Mouse (Mus musculus) fat pad, adult 2 months (tissue): Measurements from ENCODE around the gene Aes.

Experiments used
- DNase-seq: peaks from one replicate; pipeline ENCODE4 v3.0.0-alpha.2; 2011; ENCODE audit warnings: low read depth, low spot score; ENCODE audit errors: extremely low read depth

Aes gene

DNA sequence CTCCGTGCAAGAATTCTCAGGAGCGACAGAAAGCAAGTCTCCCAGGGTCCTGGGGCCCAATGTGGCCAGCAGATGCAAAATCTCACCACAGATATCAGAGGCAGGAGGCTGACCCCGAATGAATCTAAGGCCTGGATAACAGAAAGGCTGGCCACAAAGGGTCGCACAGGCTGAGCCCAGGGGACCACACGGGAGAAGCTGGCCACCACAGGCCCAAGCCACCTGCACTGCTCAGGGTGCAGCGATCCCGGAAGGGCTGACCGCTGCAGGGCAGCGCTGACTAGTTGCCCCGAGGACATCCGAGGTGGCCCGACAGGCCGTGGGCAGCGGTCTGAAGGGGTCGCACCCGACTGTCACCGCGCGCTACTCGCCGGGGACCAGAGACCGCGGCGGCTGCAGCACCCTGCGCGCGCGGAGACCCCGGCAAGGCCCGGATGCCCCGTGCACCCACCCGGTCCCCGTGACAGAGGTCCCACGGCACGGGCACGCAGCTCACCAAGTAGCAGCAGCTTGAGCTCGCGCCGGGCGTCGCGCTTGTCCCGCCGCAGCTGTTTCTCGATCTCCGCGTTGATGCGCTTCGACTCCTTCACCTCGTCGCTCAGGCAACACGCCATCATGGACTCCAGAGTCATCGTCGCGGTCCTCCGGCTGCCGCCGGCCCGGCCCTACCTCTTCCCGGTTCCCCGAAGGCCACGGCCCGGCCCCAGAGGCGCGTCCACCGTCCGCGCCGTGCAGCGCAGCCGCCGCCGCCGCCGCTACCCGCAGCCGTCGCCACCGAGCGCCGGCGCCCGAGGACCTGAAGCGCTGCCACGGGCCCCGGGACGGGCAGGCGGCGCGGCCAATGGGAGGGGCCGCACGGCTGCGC is 14.8 kb upstream of the Aes start:
- no peak for DNase-seq

DNA sequence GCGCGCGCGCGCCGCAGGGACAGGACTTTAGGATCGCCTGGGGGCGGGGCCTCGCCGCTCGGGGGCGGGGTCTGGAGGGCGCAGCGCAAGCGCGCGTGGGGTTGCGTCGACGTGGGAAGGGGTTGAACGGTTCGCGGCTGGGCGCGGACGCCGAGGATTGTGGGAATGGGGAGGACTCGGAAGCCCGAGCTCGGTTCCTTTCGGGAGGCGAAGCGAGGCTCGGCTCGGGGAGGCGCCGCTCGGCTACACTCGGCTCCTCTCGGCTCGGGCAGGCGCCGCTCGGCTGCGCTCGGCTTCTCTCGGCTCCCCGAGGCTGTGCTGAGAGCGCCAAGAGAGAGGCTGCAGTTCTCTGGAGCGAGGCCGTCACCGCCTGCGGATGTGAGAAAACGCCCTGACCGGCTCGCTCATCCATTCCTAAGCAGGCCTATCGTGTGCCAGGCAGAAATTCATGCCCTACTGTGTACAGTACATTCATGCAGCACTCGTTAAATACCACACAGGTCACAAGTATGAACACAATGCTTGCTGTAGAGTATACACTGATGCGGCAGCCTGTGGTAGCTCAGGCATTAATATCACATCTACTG is 14.0 kb upstream of the Aes start, which contains the start of gene Gna11:
Gene Gna11, minus strand, starts transcription at position 30 of the 587 bp plus-strand sequence.
- peak; percentile 56 for DNase-seq

DNA sequence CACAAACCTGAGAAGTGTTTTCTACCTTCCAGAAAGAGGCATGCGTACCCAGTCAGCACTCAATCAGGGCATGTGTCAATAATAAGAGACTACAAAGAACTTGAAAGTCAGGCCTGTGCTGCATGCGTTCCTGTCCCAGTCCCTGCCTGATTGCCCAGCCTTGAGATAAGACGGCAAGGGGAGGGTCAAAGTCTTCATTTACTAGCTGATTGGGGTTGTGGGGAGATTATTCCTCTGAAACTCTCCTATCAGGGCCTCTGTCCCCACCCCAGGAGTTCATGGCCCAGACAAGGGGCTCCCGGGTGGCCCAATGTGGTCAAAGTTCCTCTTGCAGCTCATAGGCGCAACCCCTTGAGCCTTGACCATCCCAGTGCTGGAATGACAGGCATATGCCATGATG is 13.0 kb upstream of the Aes start:
- no peak for DNase-seq

DNA sequence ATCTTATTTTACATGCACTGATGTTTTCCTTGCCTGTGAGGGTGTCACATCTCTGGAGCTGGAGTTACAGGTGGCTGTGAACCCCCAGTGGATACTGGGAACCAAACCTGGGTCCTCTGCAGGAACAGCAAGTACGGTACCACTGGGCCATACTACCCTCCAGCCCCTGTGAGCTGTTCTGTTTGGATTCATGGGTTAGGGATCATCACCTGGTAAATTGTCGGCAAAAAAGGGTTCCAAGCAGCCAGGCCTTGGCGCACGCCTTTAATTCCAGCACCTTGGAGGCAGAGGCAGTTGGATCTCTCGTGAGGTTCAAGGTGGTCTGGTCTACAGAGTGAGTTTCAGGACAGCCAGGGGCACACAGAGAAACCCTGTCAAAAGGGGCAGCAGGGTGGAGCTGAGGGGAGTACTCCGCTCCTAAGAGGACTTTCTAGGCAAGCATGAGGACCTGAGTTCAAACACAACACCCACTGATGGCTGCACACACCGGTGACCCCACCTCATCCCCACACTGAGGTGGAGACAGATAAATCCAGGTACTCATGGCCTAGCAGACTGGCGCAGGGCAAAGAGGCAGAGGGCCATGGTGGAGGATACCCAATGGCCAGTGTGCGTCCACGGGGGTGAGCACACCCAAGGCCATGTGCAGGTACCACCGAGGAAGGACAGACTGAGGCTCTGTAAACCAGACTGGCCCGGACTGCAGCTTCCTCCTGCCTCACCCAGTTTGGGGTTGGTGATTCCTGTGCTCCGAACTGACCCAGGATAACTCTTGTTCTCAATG is 12.3 kb upstream of the Aes start:
- no peak for DNase-seq

DNA sequence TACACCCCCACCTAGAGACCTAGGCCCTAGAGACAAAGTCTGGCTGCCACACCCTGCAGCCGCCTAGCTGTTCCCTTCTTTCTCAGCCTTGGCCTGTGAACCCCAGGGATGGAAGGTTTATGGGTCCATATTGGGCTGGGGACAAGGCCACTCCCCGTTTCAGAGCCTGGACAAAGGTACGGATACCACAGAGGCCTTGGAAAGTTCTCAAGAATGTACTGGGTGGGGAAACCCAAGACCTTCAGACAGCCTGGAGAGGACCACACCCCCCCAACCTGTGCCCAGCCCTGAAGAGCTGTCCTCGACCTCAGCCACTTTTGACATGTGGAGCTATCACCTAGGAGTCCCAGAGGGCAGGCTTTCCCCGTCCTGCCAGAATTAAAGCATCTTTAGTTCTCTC is 10.3 kb upstream of the Aes start:
- DNase-seq, result no peak

DNA sequence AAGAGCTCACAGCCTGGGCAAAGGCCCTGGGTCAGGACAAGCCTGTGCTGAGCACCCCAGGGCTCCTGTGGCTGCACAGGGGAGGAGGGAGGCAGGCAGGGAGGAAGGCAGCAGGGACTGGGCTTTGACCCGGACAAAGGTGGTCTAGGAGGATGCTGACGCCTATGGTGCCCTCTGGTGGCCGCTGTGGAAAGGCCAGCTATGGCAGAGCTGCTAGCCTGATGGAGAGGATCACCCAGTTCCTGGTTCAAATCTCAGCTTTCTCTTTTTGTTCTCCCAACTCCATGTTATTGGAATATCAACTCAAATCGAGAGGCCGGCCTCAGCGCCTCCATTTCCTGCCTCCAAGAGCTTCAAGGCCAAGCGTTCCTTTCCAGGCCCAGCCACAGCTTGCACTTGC is 9.0 kb upstream of the Aes start:
- no peak for DNase-seq

DNA sequence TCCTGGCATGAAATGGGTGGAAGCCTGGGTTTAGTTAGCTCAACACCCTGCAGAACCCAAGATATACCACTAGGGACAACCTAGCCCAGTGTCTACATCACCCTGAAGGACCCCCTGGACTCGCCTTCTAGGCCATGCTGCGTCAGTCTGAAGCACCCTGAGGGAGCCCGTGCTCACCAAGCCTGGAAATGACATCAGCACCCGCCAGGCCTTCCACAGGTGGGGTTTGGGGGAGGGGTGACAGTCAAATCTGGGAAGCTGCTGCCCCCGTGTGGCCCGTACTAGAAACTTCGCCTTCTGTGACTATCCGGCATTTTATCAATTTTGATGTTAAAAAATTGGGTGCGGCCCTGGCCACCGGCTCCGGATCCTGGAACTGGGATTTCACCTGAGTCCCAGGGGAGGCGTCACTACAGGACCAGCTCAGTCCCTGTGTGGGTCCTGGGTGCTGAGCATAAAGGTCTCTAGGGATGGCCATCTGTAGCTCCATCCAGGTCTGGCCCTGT is 7.6 kb upstream of the Aes start:
- peak; percentile 23 for DNase-seq

DNA sequence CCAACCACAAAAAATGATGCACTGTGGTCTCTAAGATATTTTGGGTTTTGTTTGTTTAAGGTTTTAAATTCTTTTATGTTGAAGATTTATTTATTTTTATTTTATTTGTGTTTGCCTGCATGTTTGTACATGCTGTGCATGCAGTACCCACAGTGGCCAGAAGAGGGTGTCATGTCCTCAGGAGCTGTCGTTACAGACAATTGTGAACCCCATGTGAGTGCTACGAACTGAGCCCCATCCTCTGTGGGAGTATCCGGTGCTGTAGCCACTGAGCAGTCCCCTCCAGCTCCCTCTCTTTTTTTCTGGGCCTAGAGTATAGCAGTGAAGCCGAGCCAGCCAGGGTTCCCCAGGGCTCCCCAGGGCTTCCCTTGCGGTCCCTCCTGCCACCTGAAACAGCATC is 6.1 kb upstream of the Aes start:
- DNase-seq, result no peak

DNA sequence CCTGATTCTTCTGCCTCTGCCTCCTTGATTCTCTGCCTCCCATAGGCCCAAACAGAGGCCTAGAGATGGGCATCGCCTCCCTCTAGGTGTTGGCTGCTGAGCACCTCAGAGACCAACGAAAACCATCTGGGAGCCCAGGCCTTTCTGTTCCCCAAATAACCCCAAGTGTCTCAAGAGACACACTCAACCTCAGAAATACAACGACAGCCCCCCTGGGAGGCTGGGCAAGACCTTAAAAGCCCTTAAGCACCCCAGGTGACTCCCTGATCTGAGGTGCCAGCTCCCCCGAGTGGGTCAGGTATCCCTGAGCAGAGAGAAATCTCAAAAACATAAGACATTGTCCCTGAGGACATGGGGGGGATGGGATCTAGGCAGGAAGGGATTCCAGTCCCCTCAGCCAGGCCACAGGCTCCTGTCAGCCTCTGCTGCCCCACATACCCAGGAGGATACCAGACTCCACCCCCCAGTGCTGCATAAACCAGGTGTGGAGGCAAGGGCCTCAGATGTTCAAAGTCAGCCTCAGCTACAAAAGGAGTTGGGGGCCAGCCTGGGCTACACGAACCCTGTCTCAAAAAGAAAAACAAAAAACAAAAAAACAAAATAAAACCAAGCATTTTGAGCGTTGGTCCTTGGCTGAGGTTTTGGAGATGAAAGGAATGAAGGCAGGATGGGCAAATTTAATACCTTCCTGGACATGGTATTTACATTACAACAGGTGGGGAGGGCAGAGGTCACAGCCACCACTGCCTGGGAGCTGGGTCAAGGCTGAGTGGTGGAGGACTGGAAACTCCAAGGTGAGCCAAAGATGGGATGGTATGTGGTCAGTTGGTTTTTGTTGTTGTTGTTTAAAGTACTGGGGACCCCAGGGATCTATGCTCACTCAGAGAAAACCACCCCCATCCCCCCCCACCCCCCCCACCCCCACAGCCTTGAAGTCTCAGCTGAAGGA is 5.2 kb upstream of the Aes start:
- DNase-seq, result no peak

DNA sequence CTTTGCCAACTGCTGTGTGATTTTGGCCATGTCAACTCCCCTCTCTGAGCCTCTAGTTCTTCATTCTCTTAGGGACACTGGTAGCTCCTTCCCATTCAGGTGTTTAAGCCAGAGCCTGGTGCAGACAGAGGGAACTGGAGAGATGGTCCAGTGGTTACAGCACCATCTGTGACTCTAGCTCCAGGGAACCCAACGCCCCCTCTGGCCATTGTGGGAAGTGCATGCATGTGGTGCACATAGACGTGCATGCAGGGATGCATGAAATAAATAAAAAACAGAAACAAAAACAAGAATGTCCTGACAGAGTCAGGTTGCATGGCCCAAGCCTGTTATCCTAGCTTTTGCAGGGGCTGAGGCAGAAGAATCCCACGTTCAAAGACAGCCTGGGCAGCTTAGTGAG is 3.0 kb upstream of the Aes start:
- DNase-seq, result no peak

DNA sequence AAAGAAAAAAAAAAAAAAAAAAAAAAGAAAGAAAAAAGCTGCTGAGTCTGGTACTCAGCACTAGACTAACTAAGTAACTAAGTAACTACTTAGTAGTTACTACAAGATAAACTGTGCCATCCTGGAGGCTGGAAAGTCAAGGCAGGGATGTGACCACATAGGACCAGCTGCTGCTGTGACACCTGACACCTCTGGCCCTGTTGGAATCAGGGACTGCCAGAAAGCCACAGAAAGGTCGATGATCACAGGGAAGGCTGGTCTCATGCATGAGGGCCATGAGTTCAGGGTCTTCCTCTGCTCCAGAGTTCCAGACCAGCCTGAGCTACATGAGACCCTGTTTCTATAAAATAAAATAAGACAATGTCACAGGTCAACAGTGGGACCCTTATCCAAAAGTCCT is 1.8 kb upstream of the Aes start:
- no peak for DNase-seq

DNA sequence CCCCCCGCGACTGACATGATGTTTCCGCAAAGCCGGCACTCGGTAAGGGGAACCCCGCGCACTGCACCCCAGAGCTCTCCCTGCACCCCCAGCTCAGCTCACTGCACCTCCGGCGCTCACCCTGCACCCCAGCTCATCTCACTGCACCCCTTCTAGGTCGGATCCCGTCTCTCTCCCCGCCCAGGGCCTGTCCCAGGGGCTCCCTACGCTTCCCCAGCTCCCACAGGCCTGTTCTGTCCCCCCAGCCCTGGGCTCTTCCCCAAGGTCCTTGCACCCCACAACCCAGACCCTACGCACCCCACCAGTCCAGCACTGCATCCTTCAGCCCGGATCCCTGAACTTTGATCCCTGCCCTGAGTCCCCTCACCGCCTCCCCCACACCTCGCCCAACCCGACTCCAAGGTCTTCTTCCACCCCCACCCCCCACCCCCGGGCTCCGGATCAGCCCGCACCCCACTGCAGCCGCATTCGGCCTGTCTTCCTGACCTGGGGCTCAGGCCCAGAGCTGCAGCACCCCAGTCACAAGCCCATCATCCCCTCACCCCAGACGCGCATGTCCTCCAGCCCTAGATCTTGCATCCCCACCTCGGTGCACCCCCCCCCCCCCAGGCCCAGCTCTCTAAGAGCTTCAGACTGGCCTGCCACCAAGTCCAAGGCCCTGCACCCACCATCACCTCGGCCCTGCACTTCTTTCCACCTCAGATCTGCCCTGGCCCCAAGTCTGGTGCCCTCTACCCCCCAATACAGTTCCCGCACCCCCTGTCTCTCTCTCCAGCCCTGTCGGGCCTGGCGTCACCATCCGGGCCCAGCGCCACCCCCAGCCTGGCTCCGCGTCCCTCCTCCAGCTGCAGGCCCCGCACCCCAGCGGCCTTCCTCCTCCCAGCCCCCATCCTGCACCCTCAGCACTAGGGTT is 595 bp downstream of the Aes start:
- DNase-seq, result no peak

DNA sequence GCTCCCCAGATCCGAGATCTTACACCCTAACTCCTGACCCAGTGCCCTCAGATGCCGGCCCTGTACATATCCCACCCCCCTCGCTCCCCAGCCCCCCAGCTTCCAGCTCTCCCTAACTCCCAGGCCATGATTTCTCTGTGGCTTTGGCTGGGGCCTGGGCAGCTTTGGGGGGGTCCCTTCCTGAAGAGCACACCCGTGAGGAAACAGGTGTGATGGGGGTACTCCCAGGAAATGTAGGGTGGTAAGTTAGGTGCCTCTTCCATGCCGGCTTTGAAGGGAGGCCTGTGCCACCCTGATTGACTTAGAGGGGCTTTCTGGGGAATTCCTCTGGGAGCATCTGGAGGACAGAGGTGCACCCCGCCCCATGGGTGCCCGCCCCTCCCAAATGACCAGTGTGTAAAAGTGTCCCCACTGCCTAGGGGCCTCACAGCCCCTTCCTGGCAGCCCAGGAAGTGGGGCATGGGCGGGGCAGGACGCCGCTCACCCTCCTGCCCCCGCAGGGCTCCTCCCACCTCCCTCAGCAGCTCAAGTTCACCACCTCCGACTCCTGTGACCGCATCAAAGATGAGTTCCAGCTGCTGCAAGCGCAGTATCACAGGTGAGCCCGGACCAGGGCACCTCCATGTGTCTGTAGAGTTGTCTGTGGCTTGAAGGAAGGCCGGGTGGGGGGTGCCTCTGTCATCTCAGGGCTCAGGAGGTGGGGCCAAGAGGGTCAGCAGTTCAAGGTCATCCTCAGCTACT is 1.6 kb downstream of the Aes start:
- DNase-seq, result no peak

DNA sequence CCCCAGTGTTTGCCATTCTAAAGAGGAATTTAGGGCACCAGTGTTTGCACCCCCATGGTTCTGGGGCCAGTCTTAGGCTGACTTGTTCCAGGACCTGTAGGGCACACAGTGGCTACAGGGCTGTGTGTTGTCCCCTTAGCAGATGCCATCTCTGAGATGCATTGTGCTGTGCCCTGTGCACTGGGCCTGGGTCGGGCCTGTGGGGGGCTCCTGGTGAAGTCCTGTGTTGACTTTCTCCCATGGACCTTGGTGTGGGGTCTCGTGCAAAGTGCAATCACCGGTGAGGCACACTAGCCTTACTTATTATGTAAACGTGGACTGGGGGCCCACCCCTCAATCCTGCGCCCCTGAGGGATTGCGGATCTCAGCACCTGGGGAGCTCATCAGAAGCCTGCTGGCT is 3.1 kb downstream of the Aes start:
- no peak for DNase-seq

DNA sequence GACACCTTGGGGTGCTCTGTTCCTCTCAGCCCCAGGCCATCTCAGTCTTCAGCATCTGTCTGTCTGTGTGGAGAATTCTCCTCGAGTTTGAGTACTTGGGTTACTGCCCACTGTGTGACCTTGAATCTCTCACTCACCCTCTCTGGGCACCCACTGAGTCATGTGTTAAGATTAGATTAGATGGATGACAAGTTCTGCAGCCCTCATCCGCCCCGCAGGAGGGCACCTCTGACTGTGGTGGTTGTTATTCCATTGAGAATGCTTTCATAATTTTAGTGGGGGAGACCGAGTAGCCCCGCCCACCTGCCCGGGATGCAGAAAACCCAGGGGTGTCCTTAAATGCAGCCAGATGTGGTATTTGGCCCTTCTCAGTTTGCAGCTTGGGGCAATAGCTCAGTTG is 4.2 kb downstream of the Aes start:
- DNase-seq, result no peak

DNA sequence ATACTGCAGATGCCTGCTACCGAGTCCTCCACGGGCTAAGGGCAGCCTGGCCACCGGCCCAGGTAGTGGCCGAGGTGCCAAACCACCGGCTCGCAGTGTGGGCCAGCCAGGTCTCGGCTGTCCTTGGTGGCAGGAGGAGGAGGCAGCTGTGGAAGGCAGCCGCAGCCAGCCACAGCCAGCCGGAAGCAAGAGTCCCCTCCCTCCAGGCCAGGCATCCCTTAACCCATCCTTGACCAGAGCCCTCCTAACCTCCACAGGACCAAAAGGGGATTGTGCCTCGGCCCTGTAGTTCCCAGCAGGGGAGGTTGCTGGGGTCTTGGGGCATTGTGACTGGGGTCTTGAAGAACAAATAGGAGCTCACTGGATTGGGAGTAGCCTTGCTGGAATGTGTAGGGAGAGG is 4.9 kb downstream of the Aes start:
- no peak for DNase-seq

DNA sequence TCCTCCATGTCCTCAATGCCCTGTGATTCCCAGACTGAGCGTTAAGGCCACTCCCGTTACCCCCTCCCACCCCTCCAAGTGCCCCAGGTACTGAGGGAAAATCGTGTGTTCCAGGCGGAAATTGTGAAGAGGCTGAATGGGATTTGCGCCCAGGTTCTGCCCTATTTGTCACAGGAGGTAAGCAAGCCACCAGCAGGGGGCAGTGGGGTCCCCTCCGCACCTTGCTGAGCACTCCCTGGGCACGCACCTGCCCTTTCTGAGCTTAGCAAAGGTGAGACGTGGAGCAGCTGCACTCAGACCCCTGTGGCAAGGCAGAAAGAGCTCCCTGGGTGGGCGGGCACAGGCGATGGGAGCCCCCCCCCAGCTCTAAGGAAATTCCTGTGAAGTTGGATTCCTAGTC is 5.4 kb downstream of the Aes start:
- DNase-seq, result no peak

DNA sequence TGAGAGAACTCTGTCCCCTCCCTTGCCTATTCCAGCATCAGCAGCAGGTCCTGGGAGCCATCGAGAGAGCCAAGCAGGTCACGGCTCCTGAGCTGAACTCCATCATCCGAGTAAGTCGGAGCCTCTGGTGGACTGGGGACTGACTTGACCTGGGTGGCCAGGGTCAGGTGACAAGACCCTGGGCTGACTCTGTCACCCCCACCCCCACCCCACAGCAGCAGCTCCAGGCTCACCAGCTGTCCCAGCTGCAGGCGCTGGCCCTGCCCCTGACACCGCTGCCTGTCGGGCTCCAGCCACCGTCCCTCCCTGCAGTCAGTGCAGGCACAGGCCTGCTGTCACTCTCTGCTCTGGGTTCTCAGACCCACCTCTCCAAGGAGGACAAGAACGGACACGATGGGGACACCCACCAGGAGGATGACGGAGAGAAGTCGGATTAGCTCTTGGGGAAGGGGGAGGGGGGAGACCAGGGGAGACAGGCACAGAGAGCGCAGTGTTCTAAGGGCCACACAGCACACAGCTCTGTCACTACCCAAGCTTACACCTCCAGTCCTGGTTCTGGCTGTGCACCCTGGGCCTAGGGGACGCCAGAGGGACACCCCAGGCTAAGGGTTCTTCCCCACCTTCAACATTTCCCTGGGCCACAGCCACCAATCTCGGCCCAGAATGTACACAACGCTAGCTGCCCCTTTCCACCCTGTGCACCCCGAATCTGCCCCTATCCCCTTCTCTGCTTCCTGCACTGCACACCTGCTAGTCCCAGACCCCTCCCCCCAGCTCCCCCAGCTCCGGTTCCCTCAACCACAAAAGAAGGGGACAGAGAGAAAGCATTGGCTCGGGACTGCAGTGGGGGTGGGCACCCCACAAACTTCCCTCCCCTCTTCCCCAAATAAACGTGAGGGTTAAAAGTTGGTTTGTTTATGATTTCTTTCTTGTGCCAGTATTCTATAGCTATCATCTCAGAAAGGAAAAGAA is 6.3 kb downstream of the Aes start:
- no peak for DNase-seq
